Mouse (Mus musculus): ENCODE measurements around the gene Arap1.

- TF ChIP-seq POLR2A (IDR thresholded peaks at IDR 0.05; ENCODE audit: borderline replicate concordance, insufficient read depth, low read length) (no peak), CTCF (IDR thresholded peaks at IDR 0.05; ENCODE audit: borderline replicate concordance, insufficient read depth, low read depth, low read length) (no peak)
Measured at GRCm38 (mm10) chr7:101453296-101453695, 105.4 kb downstream of the Arap1 start.
